Mouse (Mus musculus) heart, adult 11 months (tissue): Measurements from ENCODE around the gene Nfib.

ENCODE experiments used
- DNase-seq: peaks from one replicate; pipeline ENCODE4 v3.0.0; 2022

Nfib gene

GRCm38 (mm10) chr4:82587146-82587870, 118.2 kb downstream of the Nfib start:
- no peak for DNase-seq

- no peak for DNase-seq
Observed at GRCm38 (mm10) chr4:82586637-82587036, 118.9 kb downstream of the Nfib start.

- no peak for DNase-seq
Observed at GRCm38 (mm10) chr4:82585536-82585935, 120.0 kb downstream of the Nfib start.

GRCm38 (mm10) chr4:82585056-82585455, 120.5 kb downstream of the Nfib start:
- no peak for DNase-seq

GRCm38 (mm10) chr4:82584548-82584947, 121.0 kb downstream of the Nfib start:
- DNase-seq = peak; percentile 96

GRCm38 (mm10) chr4:82573291-82573605, 132.3 kb downstream of the Nfib start:
- no peak for DNase-seq

GRCm38 (mm10) chr4:82572410-82573290, 132.9 kb downstream of the Nfib start:
- DNase-seq = peak; percentile 95

- DNase-seq = no peak
Observed at GRCm38 (mm10) chr4:82558816-82559215, 146.7 kb downstream of the Nfib start.

- no peak for DNase-seq
Observed at GRCm38 (mm10) chr4:82555673-82556171, 149.8 kb downstream of the Nfib start.

- DNase-seq = no peak
Observed at GRCm38 (mm10) chr4:82553658-82554057, 151.9 kb downstream of the Nfib start.

GRCm38 (mm10) chr4:82552238-82552637, 153.3 kb downstream of the Nfib start:
- peak; percentile 94 for DNase-seq

GRCm38 (mm10) chr4:82549762-82550380, 155.7 kb downstream of the Nfib start:
- peak; percentile 63 for DNase-seq

GRCm38 (mm10) chr4:82548247-82548646, 157.3 kb downstream of the Nfib start:
- DNase-seq = peak; percentile 94

GRCm38 (mm10) chr4:82543936-82544335, 161.6 kb downstream of the Nfib start:
- DNase-seq = peak; percentile 69

- DNase-seq = peak; percentile 23
Observed at GRCm38 (mm10) chr4:82543398-82543740, 162.2 kb downstream of the Nfib start.

GRCm38 (mm10) chr4:82542656-82543397, 162.7 kb downstream of the Nfib start:
- peak; percentile 66 for DNase-seq

GRCm38 (mm10) chr4:82541894-82542510, 163.5 kb downstream of the Nfib start:
- peak; percentile 95 for DNase-seq

- DNase-seq = peak; percentile 90
Observed at GRCm38 (mm10) chr4:82540466-82540990, 165.0 kb downstream of the Nfib start.

GRCm38 (mm10) chr4:82540048-82540410, 165.5 kb downstream of the Nfib start:
- peak; percentile 80 for DNase-seq

GRCm38 (mm10) chr4:82539406-82540047, 166.0 kb downstream of the Nfib start:
- DNase-seq = peak; percentile 90

GRCm38 (mm10) chr4:82538815-82539214, 166.7 kb downstream of the Nfib start:
- DNase-seq = peak; percentile 80
